Mouse (Mus musculus): ENCODE results near the gene Fam205c. TPM values are rescaled to one million over a fixed set of nuclear protein-coding genes. Genes with fewer than 3 reads are reported as not detected.
"Not testable (repeated sequence)": the region's sequence is repeated elsewhere in the genome, so short reads cannot be mapped to it uniquely, and the experiment has no call there.

The Fam205c gene
- total RNA-seq, 2 experiments from 2014 or later = 6.2 to 9.6 TPM

DNA sequence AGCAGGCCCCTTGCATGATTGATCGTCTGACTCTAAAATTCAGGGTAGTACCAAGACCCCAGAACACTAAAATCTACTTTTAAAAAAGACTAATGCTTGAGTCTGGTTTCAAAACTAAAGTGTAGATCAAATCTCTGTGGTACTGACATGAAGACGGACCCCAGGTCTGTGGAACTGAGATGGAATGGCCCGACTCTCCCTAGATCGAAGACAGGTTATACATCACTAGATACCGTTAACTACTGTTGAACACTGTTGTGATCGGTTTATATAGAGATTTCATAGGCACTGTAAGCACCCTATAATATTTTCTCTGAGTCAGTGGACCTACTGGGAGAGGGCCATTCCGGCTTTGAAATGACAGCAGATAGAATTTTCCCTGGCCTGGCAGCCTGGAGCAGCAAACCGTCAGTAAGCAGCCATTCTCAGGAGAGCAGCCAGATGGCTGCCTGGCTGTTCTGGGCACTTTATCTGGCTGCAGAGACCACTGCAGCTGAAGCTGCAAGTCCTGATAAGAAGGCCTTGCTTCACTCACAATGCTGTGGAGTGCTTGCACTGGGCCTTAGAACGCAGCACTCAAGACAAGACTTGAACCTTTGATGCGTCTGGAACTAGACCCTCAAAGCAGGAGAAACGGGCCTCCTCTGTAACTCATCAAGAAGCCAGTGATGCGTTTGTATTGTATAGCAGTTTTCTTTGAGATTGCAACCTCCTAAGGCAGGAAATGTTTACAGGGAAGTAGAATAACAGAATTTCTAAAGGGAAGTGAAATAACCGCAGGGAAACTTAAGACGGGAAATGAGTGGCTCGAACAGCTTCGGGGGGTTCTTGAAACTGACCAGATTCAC, 6.0 kb upstream of the Fam205c start:
- intact Hi-C loops (cut with DNase I) = no loop called here
- DNase-seq = no peak

DNA sequence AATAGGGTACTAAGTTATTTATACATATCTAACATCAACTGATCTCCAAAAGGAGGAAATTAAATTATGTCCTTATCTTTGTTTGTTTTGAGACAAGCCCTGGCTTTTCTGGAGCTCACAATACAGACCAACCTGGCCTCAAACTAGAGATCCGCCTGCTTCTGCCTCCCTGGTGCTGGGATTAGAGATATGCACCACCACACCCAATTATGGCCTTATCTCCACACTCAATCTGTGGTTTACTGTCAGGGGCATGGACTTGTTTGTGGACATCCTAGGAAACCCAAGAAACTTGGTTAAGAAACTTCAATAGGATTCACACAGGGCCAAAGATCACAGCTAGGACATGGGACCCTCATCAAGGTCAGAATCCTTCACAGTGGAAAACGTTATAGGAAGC, 3.6 kb upstream of the Fam205c start:
- intact Hi-C loops (cut with DNase I) = loop anchor here (1.0 kb wide), 3 partner anchors 69 to 88 kb away; no protein-coding TSS in a partner anchor

DNA sequence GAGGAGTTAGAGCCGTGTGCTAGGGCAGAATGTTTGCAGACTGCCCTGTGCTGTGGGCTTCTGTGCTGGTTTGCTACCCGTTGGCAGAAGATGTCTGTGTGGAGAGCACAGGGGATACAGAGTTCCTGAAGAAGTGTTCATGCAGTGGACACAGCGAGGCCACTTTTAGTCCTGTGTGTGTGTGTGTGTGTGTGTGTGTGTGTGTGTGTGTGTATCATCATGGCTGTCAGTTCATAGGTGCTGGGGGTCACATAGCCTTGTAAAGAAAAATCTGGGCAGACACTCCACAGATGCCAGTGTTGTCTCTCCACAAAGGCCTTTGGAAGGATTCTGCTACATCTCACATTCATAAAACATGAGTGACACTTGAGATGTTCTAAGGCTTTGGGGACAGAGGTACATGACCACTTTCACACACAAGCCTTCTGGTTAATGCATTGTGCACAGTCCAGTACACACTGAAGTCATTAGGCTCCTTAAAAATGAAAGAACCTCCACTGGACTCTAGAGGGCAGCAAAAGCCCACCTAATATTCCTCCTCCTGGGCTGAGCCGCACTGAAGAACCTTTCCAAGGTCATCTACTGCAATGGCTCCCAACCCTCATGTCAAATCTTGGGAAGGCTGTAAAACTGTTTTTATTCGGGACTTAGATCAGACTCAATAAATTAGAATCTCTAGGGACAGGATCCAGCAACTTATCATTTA, 2.7 kb upstream of the Fam205c start:
- intact Hi-C loops (cut with DNase I) = loop anchor here (1.0 kb wide), 3 partner anchors 70 to 89 kb away; no protein-coding TSS in a partner anchor
- DNase-seq = peak; percentile 43 to 53

More for the DNA sequence above, 3.6 kb upstream of the Fam205c start:
- DNase-seq = no peak

DNA sequence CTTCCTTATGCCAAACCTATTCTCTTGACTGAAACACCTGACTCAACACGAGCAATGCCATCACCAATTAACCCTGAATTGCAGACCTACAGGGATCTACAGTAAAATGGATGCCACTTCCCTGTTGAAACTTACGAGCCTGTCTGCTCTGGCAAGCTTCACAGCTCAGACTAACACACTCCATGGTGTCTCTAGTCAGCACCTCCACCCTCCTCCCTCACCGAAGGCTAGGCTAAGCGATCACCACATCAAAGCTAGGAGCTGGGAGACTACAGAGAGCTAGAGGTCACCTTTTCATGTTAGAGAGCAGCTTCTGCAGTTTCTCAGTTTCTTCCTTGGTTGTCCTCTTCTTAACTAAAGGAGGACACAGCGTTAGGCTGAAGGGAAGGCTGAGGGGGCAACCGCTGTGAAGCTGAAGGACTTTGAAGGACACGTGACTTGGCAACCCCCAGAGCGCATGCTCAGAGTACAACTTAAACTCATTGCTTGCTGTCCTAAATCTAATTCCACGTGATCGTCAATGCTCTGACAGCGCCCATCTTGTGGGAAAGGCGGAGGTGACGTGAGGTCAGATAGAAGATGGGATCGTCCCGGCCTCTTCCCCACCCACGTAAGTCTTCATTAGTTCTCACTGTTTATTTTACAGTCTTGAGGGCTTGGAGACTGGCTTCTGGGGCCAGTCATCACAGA, 1.1 kb downstream of the Fam205c start:
- intact Hi-C loops (cut with DNase I) = no loop called here
- no peak for DNase-seq

DNA sequence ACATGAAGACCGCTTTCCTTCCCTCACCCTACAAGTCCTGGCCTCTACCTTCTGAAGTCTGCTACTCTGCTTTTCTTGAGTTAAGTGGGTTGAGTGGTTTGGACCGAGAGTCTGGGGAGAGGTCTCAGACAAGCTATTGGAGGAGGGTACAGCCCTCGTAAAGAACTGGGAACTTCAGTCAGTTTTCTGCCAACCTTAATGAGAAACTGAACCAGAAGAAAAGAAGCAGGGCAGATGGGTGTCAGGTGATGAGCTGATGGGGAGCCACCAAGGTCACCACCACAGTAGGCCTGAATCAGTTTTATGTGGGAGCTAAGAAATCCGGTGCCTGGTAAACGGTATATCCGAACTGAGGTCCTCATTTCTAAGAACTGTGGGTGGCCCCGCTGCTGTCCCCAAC, 1.9 kb downstream of the Fam205c start:
- intact Hi-C loops (cut with DNase I) = no loop called here
- no peak for DNase-seq

DNA sequence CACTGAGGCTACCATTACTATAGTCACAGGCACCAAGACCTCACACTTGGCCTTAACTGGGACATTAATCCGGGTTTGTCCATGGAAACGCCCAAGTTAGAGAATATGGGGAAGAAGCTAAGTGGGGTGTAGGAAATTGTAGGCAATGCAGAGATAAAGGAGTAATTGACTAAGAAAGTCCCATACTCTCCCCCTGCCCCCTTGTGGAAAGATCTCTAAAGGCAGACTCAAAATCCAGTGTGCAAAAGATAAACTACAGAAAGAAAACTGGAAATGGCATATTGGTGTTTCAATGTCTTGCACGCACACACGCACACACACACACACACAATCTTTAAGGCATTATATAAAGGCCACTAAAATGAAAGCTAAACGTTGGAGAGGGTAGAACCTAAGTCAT, 3.3 kb downstream of the Fam205c start:
- no peak for DNase-seq
- intact Hi-C loops (cut with DNase I) = no loop called here

DNA sequence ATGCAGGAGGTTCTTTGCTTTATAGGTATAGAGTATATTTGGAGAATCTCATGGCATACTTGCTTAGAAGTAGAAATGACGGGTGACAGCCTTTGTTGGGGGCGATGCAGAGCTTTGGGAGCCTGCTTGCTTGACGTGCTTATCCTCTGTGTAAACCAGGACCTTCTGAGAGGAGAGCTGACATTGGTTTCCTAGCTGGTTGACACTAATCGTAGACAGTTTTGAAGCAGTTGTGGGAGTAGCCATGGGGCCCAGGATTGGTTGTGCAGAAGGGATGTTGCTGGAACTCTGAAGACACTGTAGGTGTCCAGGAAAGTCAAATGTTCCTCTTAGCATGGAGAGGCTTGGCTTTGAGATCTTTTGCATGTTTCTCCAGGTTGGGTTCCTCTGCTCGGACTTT, 5.8 kb downstream of the Fam205c start:
- intact Hi-C loops (cut with DNase I) = no loop called here
- no peak for DNase-seq

DNA sequence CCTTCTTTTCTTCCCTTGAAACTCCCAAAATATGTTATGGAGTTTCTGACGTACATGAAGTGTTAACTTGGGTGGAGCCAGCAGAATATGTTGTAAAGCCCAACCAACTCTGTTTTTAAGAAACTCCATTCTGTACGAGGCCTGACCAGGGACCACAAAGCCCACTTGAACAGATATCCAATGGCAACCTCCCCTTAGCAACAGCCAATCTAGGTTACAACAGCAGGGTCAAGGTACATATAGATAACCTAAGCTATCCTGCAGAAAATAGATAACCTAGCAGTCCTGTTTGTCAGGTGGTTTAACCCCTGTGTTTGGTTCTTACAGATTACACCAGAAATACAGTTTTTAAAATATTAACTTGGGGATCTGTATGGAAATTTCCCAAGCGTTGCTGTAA, 6.6 kb downstream of the Fam205c start:
- intact Hi-C loops (cut with DNase I) = no loop called here
- DNase-seq = no peak

DNA sequence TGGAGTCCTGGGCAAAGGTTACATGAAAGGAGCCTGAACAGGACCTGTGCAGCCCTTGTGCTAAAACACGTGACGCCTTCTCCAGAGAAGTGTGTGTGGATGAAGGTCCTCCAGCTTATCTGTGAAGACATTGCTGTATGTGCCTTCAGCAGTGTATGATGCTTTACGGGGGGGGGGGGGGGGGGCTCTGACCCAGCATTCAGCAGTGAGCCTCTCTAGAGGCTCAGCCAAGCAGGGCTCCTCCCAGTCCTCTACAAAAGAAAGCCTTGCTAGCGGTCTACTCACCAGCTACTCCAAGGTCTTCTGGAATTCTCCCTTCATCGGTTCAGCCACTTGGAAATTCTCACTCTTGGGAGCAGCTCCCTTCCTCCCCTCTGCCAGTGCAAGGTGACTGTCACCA, 10.5 kb downstream of the Fam205c start:
- intact Hi-C loops (cut with DNase I); DNase-seq: not testable (repeated sequence)

DNA sequence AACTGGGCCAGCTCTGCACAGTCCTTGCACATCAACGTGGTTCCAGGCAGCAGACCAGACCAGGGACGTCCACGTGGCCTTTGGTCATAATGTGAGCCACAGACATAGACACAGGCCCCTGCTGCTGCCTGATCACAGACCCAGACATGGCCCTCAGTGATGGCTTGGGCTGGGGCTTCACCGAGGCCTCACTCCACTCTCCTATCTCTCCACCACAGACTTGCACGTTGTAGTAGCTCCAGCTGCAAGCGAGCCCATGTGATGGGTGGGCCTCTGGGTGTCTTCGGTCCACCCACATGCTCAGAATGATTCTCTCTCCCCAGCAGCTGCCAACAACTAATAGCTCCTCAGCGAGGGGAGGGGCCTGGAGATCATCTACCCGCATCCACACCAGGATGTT, 13.6 kb downstream of the Fam205c start:
- DNase-seq; intact Hi-C loops (cut with DNase I): not testable (repeated sequence)

DNA sequence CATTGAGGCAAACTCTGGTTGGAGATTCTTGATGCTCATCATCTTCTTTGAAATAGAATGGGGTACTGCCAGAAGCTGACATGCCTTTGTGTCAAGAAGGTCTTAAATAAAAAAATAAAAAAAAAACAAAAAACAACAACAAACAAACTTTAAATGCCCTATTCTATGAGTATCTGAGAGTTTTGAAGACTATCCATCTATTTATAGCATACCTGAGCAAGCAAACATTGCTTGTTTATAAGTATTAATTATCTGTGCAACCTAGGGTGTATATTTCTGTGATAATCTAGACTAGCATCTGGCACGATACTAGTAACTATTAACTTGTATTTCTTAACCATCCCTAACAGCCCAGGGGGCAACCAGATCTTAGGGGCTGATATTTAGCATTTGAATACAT, 17.4 kb downstream of the Fam205c start, which contains the start of gene Gm12394:
Gene Gm12394, minus strand, starts transcription at position 101 of the 400 bp plus-strand sequence.
- DNase-seq; intact Hi-C loops (cut with DNase I): not testable (repeated sequence)

DNA sequence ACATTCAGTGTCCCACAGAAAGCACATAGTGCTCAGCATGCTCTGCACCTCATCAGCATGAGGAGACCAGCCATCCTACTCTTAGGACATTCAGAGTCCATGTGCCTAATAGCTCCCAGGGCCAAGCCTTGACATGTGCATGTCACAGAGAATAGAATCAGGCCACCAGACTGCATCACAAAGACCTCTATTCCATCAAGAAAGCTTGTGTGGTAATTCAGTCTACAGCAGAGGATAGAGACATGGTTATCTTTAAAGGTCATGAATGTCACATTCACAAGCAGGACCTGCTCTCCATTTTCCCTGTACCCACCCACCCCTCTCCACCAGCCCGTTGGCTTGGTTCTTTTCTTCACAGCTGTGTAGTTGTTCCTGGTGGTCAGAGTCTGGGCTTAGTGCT, 20.2 kb downstream of the Fam205c start, which contains the start of gene Fam205a1:
Gene Fam205a1, minus strand, starts transcription at position 101 of the 400 bp plus-strand sequence.
- intact Hi-C loops (cut with DNase I) = not testable (repeated sequence)

More for the DNA sequence above, 20.2 kb downstream of the Fam205c start, which contains the start of gene Fam205a1:
- not testable (repeated sequence) for DNase-seq

Other genes with a start within 250 kb of the Fam205c start
- 1 to 10 TPM; 2.4 to 3.0 TPM for gene Gm2564, start 244.5 kb downstream of the Fam205c start, total RNA-seq (2021)
- gene Ccl27b, start 219.0 kb downstream of the Fam205c start, total RNA-seq (2021) = not detected
- under 1 TPM in 1 of 2 experiments, not detected in 1; 0.27 TPM for gene Il11ra2, start 212.3 kb downstream of the Fam205c start, total RNA-seq (2021)
- not detected for gene 4930578G10Rik, start 138.7 kb downstream of the Fam205c start, total RNA-seq (2021)
- gene Ccl19, start 117.7 kb downstream of the Fam205c start, total RNA-seq (2021) = under 1 TPM in 1 of 2 experiments, not detected in 1; 0.73 TPM
- gene Ccl21a, start 100.2 kb downstream of the Fam205c start, total RNA-seq (2021) = 10 to 100 TPM; 40.1 to 54.5 TPM
- gene Fam205a1, start 20.3 kb downstream of the Fam205c start, total RNA-seq (2021) = under 1 TPM in 1 of 2 experiments, not detected in 1; 0.08 TPM
- not detected for gene Gm12394, start 17.5 kb downstream of the Fam205c start, total RNA-seq (2021)
- gene Phf24, start 42.4 kb upstream of the Fam205c start, total RNA-seq (2021) = 1 to 10 TPM; 5.6 to 8.0 TPM
- 10 to 100 TPM; 70.6 to 92.4 TPM for gene Dnajb5, start 75.6 kb upstream of the Fam205c start, total RNA-seq (2021)
- gene 1700022I11Rik, start 95.4 kb upstream of the Fam205c start, total RNA-seq (2021) = not detected
- 100 to 1,000 TPM; 264 to 265 TPM for gene Vcp, start 126.3 kb upstream of the Fam205c start, total RNA-seq (2021)
- gene Fancg, start 136.3 kb upstream of the Fam205c start, total RNA-seq (2021) = 1 to 10 TPM; 2.6 to 3.2 TPM
- 10 to 100 TPM; 20.1 to 23.2 TPM for gene Pigo, start 151.6 kb upstream of the Fam205c start, total RNA-seq (2021)
- gene Stoml2, start 157.5 kb upstream of the Fam205c start, total RNA-seq (2021) = 100 to 1,000 TPM; 108 to 115 TPM
- 10 to 100 TPM; 26.1 to 30.0 TPM for gene Fam214b, start 172.0 kb upstream of the Fam205c start, total RNA-seq (2021)
- 10 to 100 TPM; 12.9 to 13.5 TPM for gene Unc13b, start 184.7 kb upstream of the Fam205c start, total RNA-seq (2021)